Mouse (Mus musculus) intestine, postnatal 0 days (tissue): ENCODE results near the gene Cdc42bpa. TPM values are rescaled to one million over a fixed set of nuclear protein-coding genes. Genes with fewer than 3 reads are reported as not detected.
A peak's percentile ranks its signal among the peaks of the same experiment; 100 is the strongest.

Experiments used
- ATAC-seq: fragments of 200-750 bp; cut with Nextera tagmentation; 2 replicates; pipeline ENCODE4 v1.8.0; 2017; ENCODE audit warnings: mild to moderate bottlenecking, moderate TSS enrichment, moderate library complexity
- H3K27ac ChIP-seq: fragments of 300-500 bp; sonication (generic); 2 replicates; pipeline ENCODE4 v1.5.1; 2014; ENCODE audit warnings: mild to moderate bottlenecking, low read depth, low read length, moderate library complexity
- H3K27me3 ChIP-seq: fragments of 300-500 bp; sonication (generic); replicated peaks from 2 replicates; pipeline ENCODE4 v1.6.1; 2014; ENCODE audit warnings: low read length, mixed read lengths; ENCODE audit not compliant: control insufficient read depth, insufficient read depth
- H3K36me3 ChIP-seq: fragments of 300-500 bp; sonication (generic); 2 replicates; pipeline ENCODE4 v1.6.1; 2014; ENCODE audit warnings: mild to moderate bottlenecking, moderate library complexity; ENCODE audit not compliant: control insufficient read depth, insufficient read depth
- H3K4me1 ChIP-seq: fragments of 300-500 bp; sonication (generic); replicated peaks from 2 replicates; pipeline ENCODE4 v1.6.1; 2014; ENCODE audit warnings: antibody characterized with exemption, low read length, mixed read lengths; ENCODE audit not compliant: control insufficient read depth, insufficient read depth
- H3K4me2 ChIP-seq: fragments of 300-500 bp; sonication (generic); replicated peaks from 2 replicates; pipeline ENCODE4 v1.6.1; 2014; ENCODE audit warnings: low read depth, mild to moderate bottlenecking, moderate library complexity
- H3K4me3 ChIP-seq: fragments of 300-500 bp; sonication (generic); 2 replicates; pipeline ENCODE4 v1.5.1; 2014; ENCODE audit warnings: low read depth, low read length
- H3K9ac ChIP-seq: fragments of 300-500 bp; sonication (generic); 2 replicates; pipeline ENCODE4 v1.6.1; 2014; ENCODE audit warnings: mild to moderate bottlenecking, low read depth, low read length
- H3K9me3 ChIP-seq: fragments of 300-500 bp; sonication (generic); 2 replicates; pipeline ENCODE4 v1.6.1; 2016; ENCODE audit warnings: mixed run types; ENCODE audit not compliant: control insufficient read depth
- CTCF ChIP-seq: sonication (generic); IDR thresholded peaks from 2 replicates; pipeline ENCODE4 v1.5.1; 2016; ENCODE audit warnings: low read depth, mild to moderate bottlenecking, control low read depth, antibody characterized with exemption, moderate library complexity
- WGBS: fragments of 180-500 bp; shearing (Covaris S2); extraction: QIAGEN DNeasy Blood & Tissue Kit; methylation state at CpG from one replicate; pipeline ENCODE4 v1.1.7; 2014; 5-methylcytosine and 5-hydroxymethylcytosine counted together
- polyA plus RNA-seq: library from polyadenylated mRNA; unstranded; fragments of >200 nt; fragmentation: Nextera tagmentation; extraction: Ambion mirVana; gene quantifications from 2 replicates; pipeline ENCODE4 v1.2.1, GENCODE M21; 2015

Cdc42bpa gene
- polyA plus RNA-seq, 1 experiment from 2014 or later = 9.2 TPM

GRCm38 (mm10) chr1:180118233-180118632 lies 158.0 kb downstream of the Cdc42bpa start:
- no peak overlapping the region for H3K4me3 ChIP-seq
- no peaks in the 10 kb centered on the region for H3K9me3 ChIP-seq
- H3K36me3 ChIP-seq = peaks cover 7% of the 10 kb centered on the region; the same call in 1 of the 2 replicates
- TF ChIP-seq CTCF = no peak
- no peak overlapping the region for H3K4me2 ChIP-seq
- H3K9ac ChIP-seq = no peak overlapping the region
- no peak overlapping the region for H3K27ac ChIP-seq
- no peak for ATAC-seq
- 81% methylated on average over 8 of the region's 8 CpGs for WGBS
- H3K27me3 ChIP-seq = no peaks in the 10 kb centered on the region
- no peaks in the 10 kb centered on the region for H3K4me1 ChIP-seq

DNA sequence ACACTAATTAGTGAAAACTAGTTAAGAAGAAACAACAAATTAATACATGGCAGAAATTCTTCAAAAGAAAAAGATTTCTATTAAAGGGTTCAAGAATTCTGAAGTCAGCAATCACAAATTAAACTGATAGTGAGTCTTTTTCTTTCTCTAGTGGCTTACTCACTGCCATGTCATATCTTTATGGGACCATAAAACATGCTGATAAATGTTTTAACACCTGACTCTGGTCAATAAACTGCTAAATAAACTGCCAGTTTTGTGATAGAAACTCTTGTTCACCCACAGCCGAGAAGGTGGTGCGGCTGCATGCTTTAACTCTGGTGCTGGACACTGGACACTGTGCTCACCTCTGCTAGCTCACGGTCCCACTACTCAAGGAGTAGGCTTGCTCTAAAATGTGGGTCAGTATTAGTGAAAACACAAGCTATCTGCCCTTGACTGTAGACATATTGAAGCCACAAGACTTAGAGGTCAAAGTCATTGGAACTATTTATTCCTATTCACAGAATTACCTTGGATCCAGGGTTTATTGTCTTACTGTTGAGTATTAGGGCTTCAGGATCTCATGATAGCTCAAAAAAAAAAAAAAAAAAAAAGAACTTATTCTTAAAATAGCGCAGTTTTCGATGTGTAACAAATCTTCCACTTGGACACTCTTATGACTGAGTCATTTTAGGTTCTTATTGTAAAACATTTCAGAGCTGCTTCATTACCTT lies 168.0 kb downstream of the Cdc42bpa start:
- no peak for TF ChIP-seq CTCF
- no peaks in the 10 kb centered on the region for H3K9me3 ChIP-seq
- no peaks in the 10 kb centered on the region for H3K4me1 ChIP-seq
- peak; percentile 94 for ATAC-seq
- no peak overlapping the region for H3K4me3 ChIP-seq
- 44% methylated on average over 5 of the region's 5 CpGs for WGBS
- no peaks in the 10 kb centered on the region for H3K27me3 ChIP-seq
- H3K27ac ChIP-seq = peak overlapping the region; percentile 71; the same call in 1 of the 2 replicates
- no peak overlapping the region for H3K9ac ChIP-seq
- H3K4me2 ChIP-seq = peak overlapping the region; percentile 48
- no peaks in the 10 kb centered on the region; the same call in 1 of the 2 replicates for H3K36me3 ChIP-seq

GRCm38 (mm10) chr1:180131402-180131801 lies 171.1 kb downstream of the Cdc42bpa start:
- Histone ChIP-seq H3K27me3 (no peaks in the 10 kb centered on the region), H3K27ac (no peak overlapping the region), H3K4me1 (no peaks in the 10 kb centered on the region), H3K36me3 (no peaks in the 10 kb centered on the region; the same call in 1 of the 2 replicates), H3K9ac (no peak overlapping the region), H3K4me3 (no peak overlapping the region), H3K9me3 (no peaks in the 10 kb centered on the region), H3K4me2 (no peak overlapping the region)
- 69% methylated on average over 3 of the region's 3 CpGs for WGBS
- ATAC-seq = no peak
- peak; percentile 62 for TF ChIP-seq CTCF

DNA sequence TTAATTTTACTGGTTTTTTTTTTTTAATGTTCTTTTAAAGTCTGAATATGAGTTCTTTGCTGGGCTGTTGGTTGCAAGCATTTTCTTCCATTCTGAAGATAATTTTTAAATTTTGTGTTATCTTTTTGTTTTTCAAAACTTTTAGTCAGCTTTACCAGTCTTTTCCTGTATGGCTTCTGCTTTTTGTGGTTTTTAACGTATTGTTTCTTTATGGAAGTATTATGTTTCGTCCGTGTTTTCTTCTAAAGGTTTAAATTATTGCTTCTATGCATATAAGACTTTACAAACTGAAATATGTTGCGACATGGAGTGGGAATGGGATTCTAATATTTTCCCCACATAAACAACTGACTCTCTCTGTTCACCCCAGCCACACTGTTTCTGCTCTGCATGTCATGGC lies 171.9 kb downstream of the Cdc42bpa start:
- no peak overlapping the region for H3K4me3 ChIP-seq
- no peak overlapping the region for H3K9ac ChIP-seq
- H3K4me1 ChIP-seq = no peaks in the 10 kb centered on the region
- no peaks in the 10 kb centered on the region for H3K27me3 ChIP-seq
- no peak for ATAC-seq
- H3K27ac ChIP-seq = no peak overlapping the region
- no peak overlapping the region for H3K4me2 ChIP-seq
- no peak for TF ChIP-seq CTCF
- 93% methylated on average over 4 of the region's 4 CpGs for whole genome bisulfite sequencing
- no peaks in the 10 kb centered on the region for H3K9me3 ChIP-seq
- H3K36me3 ChIP-seq = peaks cover 8% of the 10 kb centered on the region; the same call in 1 of the 2 replicates

DNA sequence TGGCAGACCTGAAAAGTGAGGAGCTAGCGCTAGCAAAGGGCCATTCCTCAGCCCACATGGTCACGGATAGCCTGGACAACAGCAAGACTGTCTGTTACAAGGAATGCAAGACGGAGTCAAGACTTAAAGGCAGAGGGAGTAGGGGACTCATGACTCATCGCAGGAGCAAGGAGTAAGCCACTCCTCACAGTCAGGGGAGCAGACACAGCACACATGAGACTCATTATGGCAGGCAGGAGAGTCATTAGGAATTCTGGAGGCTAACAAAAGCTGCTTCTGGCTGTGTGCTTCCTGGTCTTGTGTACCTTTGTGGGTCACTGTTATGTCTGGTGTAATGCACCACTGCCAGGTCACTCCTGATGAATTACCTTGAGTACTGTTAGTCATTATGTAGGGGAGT lies 178.9 kb downstream of the Cdc42bpa start:
- Histone ChIP-seq H3K36me3 (peaks cover 45% of the 10 kb centered on the region), H3K4me2 (no peak overlapping the region), H3K4me1 (no peaks in the 10 kb centered on the region), H3K27me3 (no peaks in the 10 kb centered on the region), H3K4me3 (no peak overlapping the region), H3K9ac (no peak overlapping the region), H3K27ac (no peak overlapping the region), H3K9me3 (no peaks in the 10 kb centered on the region)
- ATAC-seq = no peak
- TF ChIP-seq CTCF = no peak
- 82% methylated on average over 4 of the region's 4 CpGs for WGBS

- H3K4me1 ChIP-seq = no peaks in the 10 kb centered on the region
- no peak for ATAC-seq
- H3K36me3 ChIP-seq = peaks cover 54% of the 10 kb centered on the region
- H3K27me3 ChIP-seq = no peaks in the 10 kb centered on the region
- 89% methylated on average over 2 of the region's 2 CpGs for WGBS
- H3K4me3 ChIP-seq = no peak overlapping the region
- no peak overlapping the region for H3K4me2 ChIP-seq
- peak; percentile 47 for TF ChIP-seq CTCF
- H3K9me3 ChIP-seq = no peaks in the 10 kb centered on the region
- H3K27ac ChIP-seq = no peak overlapping the region
- no peak overlapping the region for H3K9ac ChIP-seq
Observed at GRCm38 (mm10) chr1:180140970-180141369, 180.7 kb downstream of the Cdc42bpa start.
